19 mouse cellular contexts compared by ENCODE assay signal in genomic region chr14:72649268-72649667, GRCm38 (mm10).
"Had no signal": no experiment of that assay in that cellular context is flagged by ENCODE, and none has a peak within 500 bp of the region (broad histone marks: within the 10 kb centered on the region; RNA-seq: fewer than 3 reads in every experiment).

No protein-coding gene starts in this region.

- H3K4me2 ChIP-seq: lung, embryonic 15.5 days; midbrain, embryonic 11.5 days; midbrain, embryonic 13.5 days; midbrain, embryonic 15.5 days; neural tube, embryonic 13.5 days; neural tube, embryonic 15.5 days had no signal

- H3K4me3 ChIP-seq: lung, embryonic 15.5 days; midbrain, embryonic 13.5 days; midbrain, embryonic 15.5 days; neural tube, embryonic 13.5 days; neural tube, embryonic 15.5 days had no signal

- ATAC-seq: lung, postnatal 0 days; midbrain, embryonic 13.5 days; midbrain, embryonic 15.5 days had no signal

- H3K27me3 ChIP-seq: lung, embryonic 15.5 days; midbrain, embryonic 13.5 days; midbrain, embryonic 15.5 days; neural tube, embryonic 13.5 days; neural tube, embryonic 15.5 days had no signal

- H3K27ac ChIP-seq: lung, embryonic 15.5 days; macrophage; midbrain, embryonic 13.5 days; midbrain, embryonic 15.5 days; neural tube, embryonic 13.5 days; neural tube, embryonic 15.5 days had no signal

- DNase-seq: lung, adult 2 months; lung, postnatal 14 days; lung, postnatal 36 days; retina, postnatal 1 day; right cerebral cortex, adult 18-20 months; right cerebral cortex, postnatal 25 days; right cerebral cortex, postnatal 4 days; spleen, adult 18-20 months; thymus, adult 2 months; thymus, postnatal 25 days; thymus, postnatal 4 days had no signal

- H3K4me1 ChIP-seq: lung, embryonic 15.5 days; midbrain, embryonic 13.5 days; midbrain, embryonic 15.5 days; neural tube, embryonic 13.5 days; neural tube, embryonic 15.5 days had no signal

- H3K9me3 ChIP-seq: lung, embryonic 15.5 days; midbrain, embryonic 13.5 days; midbrain, embryonic 15.5 days; neural tube, embryonic 13.5 days; neural tube, embryonic 15.5 days had no signal

- H3K36me3 ChIP-seq: midbrain, embryonic 13.5 days; midbrain, embryonic 15.5 days had no signal

- H3K9ac ChIP-seq: lung, embryonic 15.5 days; midbrain, embryonic 13.5 days; midbrain, embryonic 15.5 days; neural tube, embryonic 13.5 days; neural tube, embryonic 15.5 days had no signal
